Mouse (Mus musculus) ES-E14 (cell line): Measurements from ENCODE around the gene Tnpo3. TPM values are rescaled to one million over a fixed set of nuclear protein-coding genes. Genes with fewer than 3 reads are reported as not detected.

ENCODE experiments used
- DNase-seq: peaks from one replicate; pipeline ENCODE4 v3.0.0-alpha.2; 2013; ENCODE audit warnings: low read depth, low spot score
- H3K27ac ChIP-seq: 2 replicates; pipeline ENCODE4 v1.5.1; 2012; ENCODE audit warnings: low read depth, mild to moderate bottlenecking, low read length, moderate library complexity, mixed read lengths; ENCODE audit not compliant: poor library complexity, insufficient read depth, severe bottlenecking
- H3K36me3 ChIP-seq: 2 replicates; pipeline ENCODE4 v1.6.1; 2012; ENCODE audit warnings: mild to moderate bottlenecking, low read length, moderate library complexity, mixed read lengths; ENCODE audit not compliant: control insufficient read depth, poor library complexity, insufficient read depth, severe bottlenecking
- H3K4me1 ChIP-seq, 2 experiments: fragments of 150-350 bp in 1 of 2; sonication (generic) in 1 of 2; 2 replicates each; pipeline ENCODE4 v1.6.1; 2012; ENCODE audit warnings: low read length in 2 of 2, mild to moderate bottlenecking in 1 of 2, mixed read lengths in 1 of 2; ENCODE audit not compliant: control insufficient read depth in 2 of 2, insufficient read depth in 2 of 2, poor library complexity in 1 of 2
- H3K4me3 ChIP-seq, 2 experiments: fragments of 150-350 bp in 1 of 2; sonication (generic) in 1 of 2; 2 replicates each; pipeline ENCODE4 v1.5.1; 2012; ENCODE audit warnings: low read length in 2 of 2, low read depth in 1 of 2, mild to moderate bottlenecking in 1 of 2, mixed read lengths in 1 of 2; ENCODE audit not compliant: insufficient read depth in 1 of 2, poor library complexity in 1 of 2, severe bottlenecking in 1 of 2
- H3K9ac ChIP-seq: 2 replicates; pipeline ENCODE4 v1.6.1; 2012; ENCODE audit warnings: low read depth, mild to moderate bottlenecking, low read length, mixed read lengths; ENCODE audit not compliant: poor library complexity, insufficient read depth, severe bottlenecking
- H3K9me3 ChIP-seq: fragments of 150-350 bp; sonication (generic); 2 replicates; pipeline ENCODE4 v1.6.1; 2012; ENCODE audit warnings: low read depth, mild to moderate bottlenecking, low read length; ENCODE audit not compliant: control insufficient read depth, insufficient read depth
- CHD2 ChIP-seq: IDR thresholded peaks from 2 replicates; pipeline ENCODE4 v1.6.1; 2014; ENCODE audit warnings: mild to moderate bottlenecking, low read depth, low read length, inconsistent platforms
- HCFC1 ChIP-seq: IDR thresholded peaks from 2 replicates; pipeline ENCODE4 v1.6.1; 2012; ENCODE audit warnings: low read length, inconsistent platforms, borderline replicate concordance; ENCODE audit not compliant: insufficient read depth
- MAFK ChIP-seq: IDR thresholded peaks from 2 replicates; pipeline ENCODE4 v1.6.1; 2014; ENCODE audit warnings: mild to moderate bottlenecking, low read depth, low read length, inconsistent platforms; ENCODE audit not compliant: insufficient read depth
- ZC3H11A ChIP-seq: IDR thresholded peaks from 2 replicates; pipeline ENCODE4 v1.6.1; 2012; ENCODE audit warnings: low read depth, mild to moderate bottlenecking, inconsistent platforms, low read length, borderline replicate concordance
- ZNF384 ChIP-seq: IDR thresholded peaks from 2 replicates; pipeline ENCODE4 v1.6.1; 2012; ENCODE audit warnings: low read depth, low read length, inconsistent platforms
- in situ Hi-C, 2 experiments: fragments of 600-800 bp; cut with MboI; formaldehyde crosslinking; loops; one replicate each; pipeline ENCODE4 v1.15.1; 2025; ENCODE audit warnings: low sequenced_read_pairs in 2 of 2, inconsistent platforms in 1 of 2; ENCODE audit not compliant: unreplicated experiment in 2 of 2
- total RNA-seq: library from RNA; depleted of rRNA; stranded (reverse); fragments of 300-350 nt; gene quantifications from 2 replicates; pipeline ENCODE4 v1.2.3, GENCODE M21; 2012

The Tnpo3 gene
- total RNA-seq, 1 experiment: 89.7 TPM

DNA sequence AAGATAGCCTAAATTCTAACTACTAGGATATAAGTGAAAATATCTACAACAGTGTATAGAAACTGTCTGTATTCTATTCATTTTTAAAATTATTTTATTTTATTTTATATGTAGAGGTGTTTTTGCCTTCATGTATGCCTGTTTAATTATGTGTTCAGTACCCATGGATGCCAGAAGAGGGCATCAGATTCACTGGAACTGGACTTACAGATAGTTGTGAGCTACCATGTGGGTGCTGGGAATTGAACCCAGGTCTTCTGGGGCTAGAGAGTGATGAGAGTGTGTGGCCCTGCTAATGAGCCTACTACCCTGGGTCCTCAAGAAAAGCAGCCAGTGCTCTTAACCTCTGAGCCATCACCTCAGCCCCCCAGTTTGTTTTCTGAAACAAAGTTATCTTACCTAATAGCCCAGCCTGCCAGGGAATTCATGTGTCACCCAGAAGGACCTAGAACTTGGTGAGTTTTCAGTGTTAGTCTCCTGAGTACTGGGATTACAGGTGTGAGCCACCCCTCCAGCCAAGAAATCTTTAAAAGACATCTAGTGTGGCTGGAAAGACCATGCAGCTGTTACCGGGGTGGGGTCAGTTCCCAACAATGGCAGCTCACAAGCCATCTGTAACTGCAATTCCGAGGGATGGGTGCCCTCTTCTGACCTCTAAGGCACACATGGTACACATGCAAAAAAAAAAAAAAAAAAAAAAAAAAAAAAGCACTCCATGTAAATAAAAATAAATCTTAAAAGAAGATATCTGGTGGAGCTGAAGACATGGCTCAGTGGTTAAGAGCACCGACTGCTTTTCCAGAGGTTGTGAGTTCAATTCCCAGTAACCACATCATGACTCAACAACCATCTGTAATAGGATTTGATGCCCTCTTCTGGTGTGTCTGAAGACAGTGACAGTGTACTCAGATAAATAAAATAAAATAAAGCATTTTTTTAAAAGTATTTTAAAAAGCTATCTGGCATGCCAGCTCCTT, 28.0 kb upstream of the Tnpo3 start:
- Histone ChIP-seq H3K4me1 (peaks cover 5 to 26% of the 10 kb centered on the region in 2 experiments; a peak in 3 of 4 replicates), H3K4me3 (no peak overlapping the region), H3K36me3 (no peaks in the 10 kb centered on the region), H3K27ac (no peak overlapping the region; the same call in 1 of the 2 replicates), H3K9me3 (no peaks in the 10 kb centered on the region), H3K9ac (no peak overlapping the region)
- in situ Hi-C loops: no loop called here
- no peak for DNase-seq
- TF ChIP-seq ZNF384 (peak; percentile 92), HCFC1 (no peak)

- in situ Hi-C loops: no loop called here
- no peak overlapping the region for H3K9ac ChIP-seq
- DNase-seq: no peak
These were observed 26.8 kb upstream of the Tnpo3 start for GRCm38 (mm10) chr6:29636322-29637092.

GRCm38 (mm10) chr6:29634537-29634936, 24.9 kb upstream of the Tnpo3 start:
- H3K27ac ChIP-seq: no peak overlapping the region
- TF ChIP-seq MAFK: no peak
- no peak for TF ChIP-seq HCFC1
- no peak for TF ChIP-seq ZNF384
- no peak for TF ChIP-seq CHD2
- TF ChIP-seq ZC3H11A: no peak
- no peaks in the 10 kb centered on the region for H3K36me3 ChIP-seq
- no peak overlapping the region for H3K9ac ChIP-seq
- H3K4me1 ChIP-seq: peaks cover 9 to 28% of the 10 kb centered on the region in 2 experiments; a peak in 3 of 4 replicates
- H3K9me3 ChIP-seq: no peaks in the 10 kb centered on the region
- H3K4me3 ChIP-seq: no peak overlapping the region
- DNase-seq: no peak
- in situ Hi-C loops: no loop called here

More at GRCm38 (mm10) chr6:29636322-29637092, 26.8 kb upstream of the Tnpo3 start:
- H3K4me3 ChIP-seq: no peak overlapping the region
- H3K4me1 ChIP-seq: peaks cover 9 to 29% of the 10 kb centered on the region in 2 experiments; a peak in 3 of 4 replicates
- no peaks in the 10 kb centered on the region for H3K36me3 ChIP-seq
- TF ChIP-seq HCFC1: no peak
- H3K27ac ChIP-seq: no peak overlapping the region
- no peaks in the 10 kb centered on the region for H3K9me3 ChIP-seq

GRCm38 (mm10) chr6:29632552-29633292, 23.0 kb upstream of the Tnpo3 start:
- Histone ChIP-seq H3K27ac (peak overlapping the region; percentile 58), H3K4me1 (peaks cover 9 to 21% of the 10 kb centered on the region in 2 experiments; a peak in 3 of 4 replicates), H3K4me3 (peak overlapping the region in 1 of 2 experiments; percentile 21; a peak in 1 of 4 replicates), H3K9me3 (peaks cover 5% of the 10 kb centered on the region; the same call in 1 of the 2 replicates), H3K9ac (no peak overlapping the region), H3K36me3 (no peaks in the 10 kb centered on the region)
- TF ChIP-seq ZC3H11A (no peak), MAFK (no peak), ZNF384 (no peak), CHD2 (no peak), HCFC1 (no peak)
- in situ Hi-C loops: no loop called here
- no peak for DNase-seq
